Mouse (Mus musculus): ENCODE data around the gene Ctnnbl1. TPM values are rescaled to one million over a fixed set of nuclear protein-coding genes. Genes with fewer than 3 reads are reported as not detected.

Gene Ctnnbl1
- polyA plus RNA-seq, 1 experiment from 2014 or later: 47.4 TPM

GRCm38 (mm10) chr2:157801505-157802357, 64.5 kb downstream of the Ctnnbl1 start:
- Histone ChIP-seq H3K4me3 (replicated peaks) (no peak overlapping the region), H3K9ac (no peak overlapping the region), H3K36me3 (no peaks in the 10 kb centered on the region), H3K4me2 (replicated peaks) (no peak overlapping the region), H3K9me3 (no peaks in the 10 kb centered on the region), H3K27ac (no peak overlapping the region), H3K27me3 (replicated peaks) (no peaks in the 10 kb centered on the region), H3K4me1 (replicated peaks) (no peaks in the 10 kb centered on the region)
- WGBS: 36% methylated on average over 8 of the region's 8 CpGs
- ATAC-seq: no peak

- Histone ChIP-seq H3K9ac (no peak overlapping the region), H3K27ac (no peak overlapping the region), H3K4me1 (replicated peaks) (no peaks in the 10 kb centered on the region), H3K36me3 (no peaks in the 10 kb centered on the region), H3K4me2 (replicated peaks) (no peak overlapping the region), H3K9me3 (no peaks in the 10 kb centered on the region), H3K27me3 (replicated peaks) (no peaks in the 10 kb centered on the region), H3K4me3 (replicated peaks) (no peak overlapping the region)
- WGBS: 87% methylated on average over 5 of the region's 5 CpGs
- no peak for ATAC-seq
Measured at GRCm38 (mm10) chr2:157802666-157803065, 65.5 kb downstream of the Ctnnbl1 start.

GRCm38 (mm10) chr2:157804388-157804787, 67.2 kb downstream of the Ctnnbl1 start:
- no peak overlapping the region for H3K4me2 ChIP-seq (replicated peaks)
- no peaks in the 10 kb centered on the region for H3K36me3 ChIP-seq
- no peak for ATAC-seq
- H3K27ac ChIP-seq: no peak overlapping the region
- H3K4me3 ChIP-seq (replicated peaks): no peak overlapping the region
- WGBS: 77% methylated on average over 3 of the region's 3 CpGs
- H3K27me3 ChIP-seq (replicated peaks): no peaks in the 10 kb centered on the region
- no peaks in the 10 kb centered on the region for H3K4me1 ChIP-seq (replicated peaks)
- H3K9me3 ChIP-seq: no peaks in the 10 kb centered on the region
- H3K9ac ChIP-seq: no peak overlapping the region

GRCm38 (mm10) chr2:157805091-157805490, 67.9 kb downstream of the Ctnnbl1 start:
- H3K27ac ChIP-seq: no peak overlapping the region
- ATAC-seq: no peak
- H3K9me3 ChIP-seq: no peaks in the 10 kb centered on the region
- no peak overlapping the region for H3K4me2 ChIP-seq (replicated peaks)
- no peaks in the 10 kb centered on the region for H3K4me1 ChIP-seq (replicated peaks)
- 69% methylated on average over 3 of the region's 3 CpGs for WGBS
- H3K9ac ChIP-seq: no peak overlapping the region
- H3K4me3 ChIP-seq (replicated peaks): no peak overlapping the region
- no peaks in the 10 kb centered on the region for H3K27me3 ChIP-seq (replicated peaks)
- no peaks in the 10 kb centered on the region for H3K36me3 ChIP-seq

- Histone ChIP-seq H3K4me3 (replicated peaks) (no peak overlapping the region), H3K4me2 (replicated peaks) (no peak overlapping the region), H3K36me3 (peaks cover 4% of the 10 kb centered on the region; the same call in 1 of the 2 replicates), H3K9ac (no peak overlapping the region), H3K9me3 (no peaks in the 10 kb centered on the region), H3K27ac (no peak overlapping the region), H3K4me1 (replicated peaks) (no peaks in the 10 kb centered on the region), H3K27me3 (replicated peaks) (no peaks in the 10 kb centered on the region)
- WGBS: 87% methylated on average over 4 of the region's 4 CpGs
- no peak for ATAC-seq
Measured at GRCm38 (mm10) chr2:157807076-157807475, 69.9 kb downstream of the Ctnnbl1 start.

GRCm38 (mm10) chr2:157807621-157808367, 70.6 kb downstream of the Ctnnbl1 start:
- Histone ChIP-seq H3K9ac (no peak overlapping the region), H3K36me3 (peaks cover 6% of the 10 kb centered on the region; the same call in 1 of the 2 replicates), H3K4me1 (replicated peaks) (no peaks in the 10 kb centered on the region), H3K4me2 (replicated peaks) (no peak overlapping the region), H3K27me3 (replicated peaks) (no peaks in the 10 kb centered on the region), H3K4me3 (replicated peaks) (no peak overlapping the region), H3K9me3 (no peaks in the 10 kb centered on the region), H3K27ac (no peak overlapping the region)
- 66% methylated on average over 7 of the region's 7 CpGs for WGBS
- no peak for ATAC-seq

GRCm38 (mm10) chr2:157808368-157808923, 71.2 kb downstream of the Ctnnbl1 start:
- H3K4me2 ChIP-seq (replicated peaks): no peak overlapping the region
- H3K36me3 ChIP-seq: peaks cover 6% of the 10 kb centered on the region; the same call in 1 of the 2 replicates
- WGBS: 74% methylated on average over 7 of the region's 7 CpGs
- no peak overlapping the region for H3K9ac ChIP-seq
- no peak for ATAC-seq
- H3K27me3 ChIP-seq (replicated peaks): no peaks in the 10 kb centered on the region
- no peaks in the 10 kb centered on the region for H3K9me3 ChIP-seq
- H3K4me1 ChIP-seq (replicated peaks): no peaks in the 10 kb centered on the region
- no peak overlapping the region for H3K27ac ChIP-seq
- no peak overlapping the region for H3K4me3 ChIP-seq (replicated peaks)

GRCm38 (mm10) chr2:157809341-157809740, 72.1 kb downstream of the Ctnnbl1 start:
- Histone ChIP-seq H3K9ac (no peak overlapping the region), H3K4me1 (replicated peaks) (no peaks in the 10 kb centered on the region), H3K27ac (no peak overlapping the region), H3K4me3 (replicated peaks) (no peak overlapping the region), H3K27me3 (replicated peaks) (no peaks in the 10 kb centered on the region), H3K36me3 (peaks cover 6% of the 10 kb centered on the region; the same call in 1 of the 2 replicates), H3K4me2 (replicated peaks) (no peak overlapping the region), H3K9me3 (no peaks in the 10 kb centered on the region)
- no peak for ATAC-seq
- 92% methylated on average over 6 of the region's 6 CpGs for WGBS

- WGBS: 81% methylated on average over 1 of the region's 1 CpGs
Measured at GRCm38 (mm10) chr2:157810749-157811148, 73.5 kb downstream of the Ctnnbl1 start.

GRCm38 (mm10) chr2:157813121-157813520, 75.9 kb downstream of the Ctnnbl1 start:
- Histone ChIP-seq H3K27ac (no peak overlapping the region), H3K36me3 (peaks cover 6% of the 10 kb centered on the region; the same call in 1 of the 2 replicates), H3K4me3 (replicated peaks) (no peak overlapping the region), H3K4me1 (replicated peaks) (no peaks in the 10 kb centered on the region), H3K9me3 (no peaks in the 10 kb centered on the region), H3K4me2 (replicated peaks) (no peak overlapping the region), H3K27me3 (replicated peaks) (no peaks in the 10 kb centered on the region), H3K9ac (no peak overlapping the region)
- WGBS: 86% methylated on average over 4 of the region's 4 CpGs
- no peak for ATAC-seq

More at GRCm38 (mm10) chr2:157810749-157811148, 73.5 kb downstream of the Ctnnbl1 start:
- Histone ChIP-seq H3K4me3 (replicated peaks) (no peak overlapping the region), H3K9me3 (no peaks in the 10 kb centered on the region), H3K4me1 (replicated peaks) (no peaks in the 10 kb centered on the region), H3K27me3 (replicated peaks) (no peaks in the 10 kb centered on the region), H3K27ac (no peak overlapping the region), H3K9ac (no peak overlapping the region), H3K36me3 (peaks cover 6% of the 10 kb centered on the region; the same call in 1 of the 2 replicates), H3K4me2 (replicated peaks) (no peak overlapping the region)
- ATAC-seq: no peak

GRCm38 (mm10) chr2:157814116-157814964, 77.1 kb downstream of the Ctnnbl1 start:
- no peak for ATAC-seq
- H3K27me3 ChIP-seq (replicated peaks): no peaks in the 10 kb centered on the region
- no peak overlapping the region for H3K4me2 ChIP-seq (replicated peaks)
- no peaks in the 10 kb centered on the region for H3K9me3 ChIP-seq
- no peak overlapping the region for H3K27ac ChIP-seq
- no peak overlapping the region for H3K9ac ChIP-seq
- H3K36me3 ChIP-seq: peaks cover 6% of the 10 kb centered on the region; the same call in 1 of the 2 replicates
- H3K4me3 ChIP-seq (replicated peaks): no peak overlapping the region
- WGBS: 73% methylated on average over 11 of the region's 11 CpGs
- no peaks in the 10 kb centered on the region for H3K4me1 ChIP-seq (replicated peaks)
